Mouse (Mus musculus) G1E (cell line): ENCODE measurements around the gene Myh3.

Experiments used
- CTCF ChIP-seq: IDR thresholded peaks from 2 replicates; pipeline ENCODE4 v1.5.1; 2012; ENCODE audit warnings: low read depth, low read length, inconsistent platforms, mixed read lengths
- GATA2 ChIP-seq: IDR thresholded peaks from 2 replicates; pipeline ENCODE4 v1.6.1; 2012; ENCODE audit warnings: low read depth, low read length, inconsistent platforms, borderline replicate concordance
- POLR2AphosphoS5 ChIP-seq: IDR thresholded peaks from 2 replicates; pipeline ENCODE4 v1.6.1; 2012; ENCODE audit warnings: low read depth, low read length, inconsistent platforms; ENCODE audit not compliant: insufficient replicate concordance
- TAL1 ChIP-seq: conservative IDR thresholded peaks from 2 replicates; pipeline ENCODE4 v1.6.1; 2012; ENCODE audit warnings: low read depth, low read length, inconsistent platforms, mixed read lengths

- TF ChIP-seq CTCF = no peak
- TF ChIP-seq POLR2AphosphoS5 = no peak
- no peak for TF ChIP-seq TAL1
- TF ChIP-seq GATA2 = no peak
Measured at GRCm38 (mm10) chr11:67075036-67075435, 3.1 kb upstream of the Myh3 start.
